Mouse (Mus musculus) stomach, embryonic 16.5 days (tissue): ENCODE results near the gene Fmod. TPM values are rescaled to one million over a fixed set of nuclear protein-coding genes. Genes with fewer than 3 reads are reported as not detected.
A peak's percentile ranks its signal among the peaks of the same experiment; 100 is the strongest.

ENCODE experiments used
- ATAC-seq: fragments of 200-750 bp; cut with Nextera tagmentation; 2 replicates; pipeline ENCODE4 v1.8.0; 2017; ENCODE audit warnings: moderate number of reproducible peaks, moderate TSS enrichment; ENCODE audit not compliant: insufficient read depth, low FRiP score
- H3K27ac ChIP-seq: fragments of 300-500 bp; sonication (generic); 2 replicates; pipeline ENCODE4 v1.5.1; 2014; ENCODE audit warnings: low read length
- H3K27me3 ChIP-seq: fragments of 300-500 bp; sonication (generic); 2 replicates; pipeline ENCODE4 v1.6.1; 2014; ENCODE audit warnings: low read length, control low read depth, mixed read lengths; ENCODE audit not compliant: control insufficient read depth, insufficient read depth
- H3K36me3 ChIP-seq: fragments of 300-500 bp; sonication (generic); 2 replicates; pipeline ENCODE4 v1.6.1; 2014; ENCODE audit warnings: low read length; ENCODE audit not compliant: control insufficient read depth, insufficient read depth
- H3K4me1 ChIP-seq: fragments of 300-500 bp; sonication (generic); 2 replicates; pipeline ENCODE4 v1.6.1; 2014; ENCODE audit warnings: low read length, control low read depth, mixed read lengths; ENCODE audit not compliant: control insufficient read depth, insufficient read depth
- H3K4me2 ChIP-seq: fragments of 300-500 bp; sonication (generic); 2 replicates; pipeline ENCODE4 v1.6.1; 2014; ENCODE audit warnings: low read depth, low read length, mixed read lengths
- H3K4me3 ChIP-seq: fragments of 300-500 bp; sonication (generic); replicated peaks from 2 replicates; pipeline ENCODE4 v1.5.1; 2014; ENCODE audit warnings: mild to moderate bottlenecking, low read length
- H3K9ac ChIP-seq: fragments of 300-500 bp; sonication (generic); 2 replicates; pipeline ENCODE4 v1.6.1; 2014; ENCODE audit warnings: low read length
- H3K9me3 ChIP-seq: fragments of 300-500 bp; sonication (generic); replicated peaks from 2 replicates; pipeline ENCODE4 v1.6.1; 2016; ENCODE audit warnings: low read length, control low read depth; ENCODE audit not compliant: control insufficient read depth
- WGBS: fragments of 180-500 bp; shearing (Covaris S2); extraction: QIAGEN DNeasy Blood & Tissue Kit; methylation state at CpG from one replicate; pipeline ENCODE4 v1.1.7; 2014; 5-methylcytosine and 5-hydroxymethylcytosine counted together
- polyA plus RNA-seq: library from polyadenylated mRNA; unstranded; fragments of >200 nt; fragmentation: Nextera tagmentation; extraction: Ambion mirVana; gene quantifications from 2 replicates; pipeline ENCODE4 v1.2.1, GENCODE M21; 2015

Gene Fmod
- polyA plus RNA-seq, 1 experiment from 2014 or later = 12.3 TPM

DNA sequence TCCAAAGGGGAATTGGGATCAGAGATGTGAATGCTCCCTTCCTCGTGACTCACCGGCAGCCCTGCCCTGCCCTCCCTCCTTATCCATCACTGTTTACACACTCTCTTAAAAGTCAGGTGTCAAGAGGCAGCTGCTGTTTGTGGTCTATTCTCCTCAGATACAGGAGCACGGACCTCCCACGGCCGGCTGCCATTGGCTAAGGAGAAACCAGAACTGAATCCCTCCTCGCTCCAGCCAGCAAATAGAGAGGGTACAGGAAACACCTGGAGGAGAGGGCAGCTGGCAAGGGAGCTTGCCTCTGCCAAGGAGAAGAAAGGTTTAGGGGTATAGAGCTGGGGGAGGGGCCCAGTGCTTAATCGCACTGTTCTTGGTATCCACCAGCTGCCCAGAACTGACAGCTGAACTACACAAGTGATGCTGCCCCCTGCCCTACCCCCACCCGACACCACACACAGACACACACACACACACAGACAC, 30.1 kb downstream of the Fmod start:
- Histone ChIP-seq H3K4me3 (no peak overlapping the region), H3K4me1 (peaks cover 74% of the 10 kb centered on the region), H3K9ac (0 out of 2 replicates have a peak overlapping the region, but pooled peaks have one; percentile 41), H3K4me2 (no peak overlapping the region), H3K9me3 (no peaks in the 10 kb centered on the region), H3K27ac (peak overlapping the region; percentile 100), H3K27me3 (no peaks in the 10 kb centered on the region), H3K36me3 (no peaks in the 10 kb centered on the region)
- ATAC-seq = peak; percentile 82
- 4% methylated on average over 8 of the region's 8 CpGs for WGBS

DNA sequence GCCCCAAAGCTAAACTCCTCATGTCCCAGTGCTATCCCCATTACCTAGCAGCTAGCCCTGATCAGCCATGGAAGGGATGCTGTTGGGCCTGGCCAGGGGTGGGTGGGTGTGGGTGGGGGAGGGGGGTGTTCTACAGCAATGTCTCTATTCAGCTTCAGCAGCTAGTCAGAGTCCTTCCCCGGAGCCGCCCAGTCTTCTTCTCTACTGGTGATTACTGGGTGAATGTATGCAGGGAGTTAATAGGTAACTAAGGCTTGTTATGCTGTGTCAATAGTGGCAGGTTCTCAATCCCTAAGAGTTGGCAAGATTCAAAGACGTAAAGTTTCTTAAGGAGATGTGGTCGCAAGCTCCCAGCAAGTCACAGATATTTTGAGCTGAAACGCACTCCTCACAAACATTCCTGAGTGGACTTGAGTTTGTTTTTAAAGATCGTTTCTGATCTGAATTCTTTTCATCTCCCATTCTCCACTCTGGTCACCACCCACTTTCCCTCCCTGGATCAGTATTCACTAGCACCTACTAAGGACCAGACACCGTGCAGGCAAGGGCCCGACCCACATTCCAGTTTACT, 33.1 kb downstream of the Fmod start:
- Histone ChIP-seq H3K4me3 (no peak overlapping the region), H3K27ac (peak overlapping the region; percentile 99), H3K9ac (peak overlapping the region; percentile 62), H3K36me3 (no peaks in the 10 kb centered on the region; the same call in 1 of the 2 replicates), H3K4me1 (peaks cover 67% of the 10 kb centered on the region), H3K9me3 (no peaks in the 10 kb centered on the region), H3K27me3 (no peaks in the 10 kb centered on the region), H3K4me2 (peak overlapping the region; percentile 38)
- WGBS = 53% methylated on average over 8 of the region's 8 CpGs
- peak; percentile 47; the same call in 1 of the 2 replicates for ATAC-seq

DNA sequence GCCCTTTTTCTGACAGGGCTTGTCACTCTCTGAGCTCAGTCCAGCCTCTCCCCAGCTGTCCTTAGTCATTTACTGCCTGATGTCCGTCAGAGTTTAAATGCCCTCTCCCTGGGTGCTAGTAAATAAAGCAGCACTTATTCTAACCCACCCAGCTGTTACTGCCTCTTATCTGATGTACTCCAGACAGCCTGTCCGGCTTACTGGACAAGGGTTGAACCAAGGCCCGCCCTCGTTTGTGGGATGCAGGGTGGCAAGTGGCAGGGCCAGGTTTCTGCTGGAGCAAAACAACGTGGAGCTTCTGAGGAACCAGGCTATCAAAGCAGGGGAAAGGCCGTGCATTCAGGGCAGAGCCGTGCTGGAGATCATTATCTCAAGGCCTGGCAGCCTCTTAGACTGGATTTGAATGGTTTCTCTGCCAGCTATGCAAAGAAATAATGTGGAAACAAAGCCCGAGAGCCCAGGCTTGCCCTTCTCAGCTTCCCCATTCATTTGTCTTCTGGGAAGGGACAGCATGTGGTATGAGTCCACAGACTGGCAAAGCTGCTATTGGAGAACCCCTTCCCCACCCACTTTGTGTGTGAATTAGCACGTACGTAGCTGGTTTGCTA, 34.5 kb downstream of the Fmod start:
- WGBS = 36% methylated on average over 10 of the region's 10 CpGs
- H3K4me3 ChIP-seq = no peak overlapping the region
- H3K9ac ChIP-seq = peak overlapping the region; percentile 62
- H3K36me3 ChIP-seq = peaks cover 7% of the 10 kb centered on the region; the same call in 1 of the 2 replicates
- H3K4me1 ChIP-seq = peaks cover 71% of the 10 kb centered on the region
- peak; percentile 15; the same call in 1 of the 2 replicates for ATAC-seq
- no peaks in the 10 kb centered on the region for H3K27me3 ChIP-seq
- H3K27ac ChIP-seq = peak overlapping the region; percentile 99
- no peaks in the 10 kb centered on the region for H3K9me3 ChIP-seq
- peak overlapping the region; percentile 38 for H3K4me2 ChIP-seq

DNA sequence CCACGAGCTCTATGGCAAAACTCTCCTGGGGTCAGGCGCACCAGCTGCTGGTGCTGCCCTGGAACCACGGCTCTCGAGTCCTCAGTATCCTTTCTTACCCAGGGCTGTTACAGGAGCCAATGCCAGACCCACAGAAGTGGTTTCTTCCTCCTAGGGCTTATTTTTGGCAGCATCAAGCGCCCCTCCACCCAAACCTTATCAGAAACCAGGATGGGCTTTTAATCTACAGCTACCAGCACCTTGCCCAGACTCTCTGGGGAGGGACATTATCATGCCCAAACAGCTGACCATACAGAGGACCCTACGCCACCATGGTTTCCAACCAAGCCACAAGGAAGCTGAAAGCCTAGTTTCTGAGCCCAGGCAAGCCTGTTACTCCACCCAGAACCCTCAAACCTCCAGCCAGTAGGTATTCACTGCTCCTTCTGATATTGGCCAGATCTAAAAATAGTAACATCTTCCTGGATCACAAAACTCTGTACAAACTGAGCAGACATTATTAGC, 36.1 kb downstream of the Fmod start:
- 81% methylated on average over 6 of the region's 6 CpGs for WGBS
- Histone ChIP-seq H3K36me3 (peaks cover 7% of the 10 kb centered on the region; the same call in 1 of the 2 replicates), H3K9ac (0 out of 2 replicates have a peak overlapping the region, but pooled peaks have one; percentile 23), H3K4me1 (peaks cover 73% of the 10 kb centered on the region), H3K4me3 (no peak overlapping the region), H3K4me2 (no peak overlapping the region), H3K27me3 (no peaks in the 10 kb centered on the region), H3K9me3 (no peaks in the 10 kb centered on the region), H3K27ac (peak overlapping the region; percentile 99)
- 0 out of 2 replicates have a peak, but pooled peaks have one; percentile 6 for ATAC-seq

DNA sequence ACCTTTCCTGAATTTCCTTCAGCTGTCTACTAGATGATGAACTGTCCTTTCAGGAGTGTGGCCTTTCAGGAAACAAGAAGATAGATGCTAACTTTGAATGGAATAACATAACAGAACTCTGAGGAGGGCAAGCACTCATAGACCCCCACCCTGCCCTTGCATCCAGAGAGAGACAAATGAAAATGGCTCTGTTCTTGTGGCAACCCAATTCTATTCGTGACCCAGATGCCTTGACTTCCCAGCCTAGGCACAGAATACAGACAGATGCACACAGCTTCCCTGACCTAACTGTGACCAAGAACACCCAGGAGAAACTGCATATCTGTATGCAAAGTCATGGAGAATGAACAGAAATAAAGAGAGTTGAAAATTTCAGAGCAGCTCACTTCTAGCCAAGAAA, 36.6 kb downstream of the Fmod start:
- Histone ChIP-seq H3K36me3 (peaks cover 7% of the 10 kb centered on the region; the same call in 1 of the 2 replicates), H3K9me3 (no peaks in the 10 kb centered on the region), H3K4me3 (no peak overlapping the region), H3K4me2 (no peak overlapping the region), H3K27me3 (no peaks in the 10 kb centered on the region), H3K27ac (peak overlapping the region; percentile 99), H3K4me1 (peaks cover 73% of the 10 kb centered on the region), H3K9ac (no peak overlapping the region)
- WGBS = 59% methylated on average over 1 of the region's 1 CpGs
- ATAC-seq = no peak

DNA sequence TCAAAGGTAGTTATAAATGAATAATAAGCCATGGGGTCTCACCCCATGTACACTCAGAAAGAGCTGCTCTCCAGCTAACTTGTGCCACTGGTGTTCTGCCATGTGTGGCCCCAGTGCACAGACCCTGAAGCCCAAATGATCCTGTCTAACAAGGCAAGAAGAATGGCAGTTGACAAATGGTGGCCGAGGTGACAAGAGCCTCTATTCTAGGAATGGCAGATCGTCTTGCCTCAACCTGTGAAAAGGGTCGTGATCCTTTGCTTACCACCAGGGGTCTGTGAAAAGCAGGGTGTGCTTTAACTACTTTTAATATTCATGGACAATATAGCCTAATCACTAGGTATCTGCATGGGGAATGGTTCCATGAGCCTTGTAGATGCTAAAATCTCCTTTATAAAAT, 37.1 kb downstream of the Fmod start:
- Histone ChIP-seq H3K4me2 (no peak overlapping the region), H3K4me1 (peaks cover 72% of the 10 kb centered on the region), H3K36me3 (peaks cover 7% of the 10 kb centered on the region; the same call in 1 of the 2 replicates), H3K27me3 (no peaks in the 10 kb centered on the region), H3K4me3 (no peak overlapping the region), H3K9me3 (no peaks in the 10 kb centered on the region), H3K27ac (peak overlapping the region; percentile 99; the same call in 1 of the 2 replicates), H3K9ac (no peak overlapping the region)
- WGBS = 52% methylated on average over 3 of the region's 3 CpGs
- ATAC-seq = no peak

DNA sequence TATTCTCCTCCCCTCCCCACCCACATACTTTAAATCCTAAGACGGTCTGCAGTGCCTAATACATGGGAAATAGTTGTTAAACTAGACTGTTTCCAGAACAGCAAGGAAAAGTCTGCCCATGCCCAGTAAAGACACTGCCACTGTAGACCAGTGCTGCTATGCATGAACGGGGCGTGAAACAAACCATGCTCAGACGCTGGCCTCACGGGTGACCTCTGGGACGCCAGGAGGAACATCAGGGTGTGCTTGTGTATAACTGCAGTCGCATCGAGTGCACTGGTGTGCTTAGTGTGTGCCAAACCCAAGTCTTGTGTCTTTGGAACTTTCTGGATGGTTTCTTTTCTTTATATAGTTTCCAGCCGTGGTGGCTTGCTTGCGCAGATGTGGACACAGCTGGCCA, 37.6 kb downstream of the Fmod start:
- no peak overlapping the region for H3K4me2 ChIP-seq
- WGBS = 75% methylated on average over 10 of the region's 10 CpGs
- H3K27me3 ChIP-seq = no peaks in the 10 kb centered on the region
- H3K4me3 ChIP-seq = no peak overlapping the region
- H3K9ac ChIP-seq = no peak overlapping the region
- ATAC-seq = no peak
- H3K4me1 ChIP-seq = peaks cover 71% of the 10 kb centered on the region
- no peak overlapping the region; the same call in 1 of the 2 replicates for H3K27ac ChIP-seq
- H3K36me3 ChIP-seq = peaks cover 7% of the 10 kb centered on the region; the same call in 1 of the 2 replicates
- H3K9me3 ChIP-seq = no peaks in the 10 kb centered on the region

DNA sequence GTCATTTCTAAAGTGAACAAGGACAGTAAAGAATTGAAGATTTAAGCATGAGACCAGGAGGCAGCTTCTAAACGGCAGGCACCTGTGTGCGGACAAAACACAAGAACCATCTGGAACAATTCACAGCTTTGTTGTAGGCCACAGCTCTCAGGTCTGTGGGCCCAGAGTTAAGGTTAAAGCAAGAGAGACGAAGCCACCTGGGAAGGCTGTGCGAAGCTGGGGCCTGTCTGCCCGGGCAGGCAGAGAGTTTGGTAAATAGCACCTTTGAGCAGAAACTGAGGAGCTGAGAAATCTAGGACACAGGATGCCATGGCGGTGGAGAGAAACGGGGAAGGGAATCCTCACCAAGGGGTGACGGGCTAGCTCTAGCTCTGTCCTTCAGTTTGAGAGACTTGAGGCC, 38.5 kb downstream of the Fmod start:
- peaks cover 71% of the 10 kb centered on the region for H3K4me1 ChIP-seq

DNA sequence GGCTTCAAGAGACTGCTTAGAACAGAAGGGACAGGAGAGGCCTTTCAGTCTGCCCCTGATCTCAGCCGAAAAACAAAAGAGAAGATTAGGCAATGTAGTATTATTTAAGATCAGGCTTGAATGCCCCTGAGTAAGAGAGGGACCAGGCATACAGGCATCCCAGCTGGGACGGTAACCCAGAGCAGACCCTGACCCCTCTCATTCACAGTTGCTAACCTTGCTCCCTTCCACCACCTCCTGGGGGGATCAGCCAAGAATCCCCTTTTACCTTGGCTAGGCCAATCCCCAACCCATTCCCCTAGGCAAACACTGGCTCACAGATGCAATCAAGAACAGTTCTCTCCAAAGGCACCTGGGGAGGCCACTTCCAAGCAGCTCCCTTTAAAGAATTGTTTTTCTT, 39.7 kb downstream of the Fmod start:
- H3K27me3 ChIP-seq = no peaks in the 10 kb centered on the region
- H3K27ac ChIP-seq = peak overlapping the region; percentile 34
- ATAC-seq = no peak
- peaks cover 7% of the 10 kb centered on the region; the same call in 1 of the 2 replicates for H3K36me3 ChIP-seq
- peak overlapping the region; percentile 90 for H3K9ac ChIP-seq
- H3K4me1 ChIP-seq = peaks cover 62% of the 10 kb centered on the region
- H3K4me3 ChIP-seq = peak overlapping the region; percentile 85
- H3K4me2 ChIP-seq = peak overlapping the region; percentile 83
- H3K9me3 ChIP-seq = no peaks in the 10 kb centered on the region
- 48% methylated on average over 2 of the region's 2 CpGs for WGBS

More for the DNA sequence above, 38.5 kb downstream of the Fmod start:
- no peaks in the 10 kb centered on the region for H3K27me3 ChIP-seq
- H3K9ac ChIP-seq = peak overlapping the region; percentile 90
- no peak for ATAC-seq
- H3K4me2 ChIP-seq = peak overlapping the region; percentile 83
- H3K4me3 ChIP-seq = peak overlapping the region; percentile 85
- 73% methylated on average over 8 of the region's 8 CpGs for WGBS
- H3K36me3 ChIP-seq = peaks cover 7% of the 10 kb centered on the region; the same call in 1 of the 2 replicates
- no peaks in the 10 kb centered on the region for H3K9me3 ChIP-seq
- 0 out of 2 replicates have a peak overlapping the region, but pooled peaks have one; percentile 7 for H3K27ac ChIP-seq
